ENCODE assay signal across 17 mouse cellular contexts in the genomic region with DNA sequence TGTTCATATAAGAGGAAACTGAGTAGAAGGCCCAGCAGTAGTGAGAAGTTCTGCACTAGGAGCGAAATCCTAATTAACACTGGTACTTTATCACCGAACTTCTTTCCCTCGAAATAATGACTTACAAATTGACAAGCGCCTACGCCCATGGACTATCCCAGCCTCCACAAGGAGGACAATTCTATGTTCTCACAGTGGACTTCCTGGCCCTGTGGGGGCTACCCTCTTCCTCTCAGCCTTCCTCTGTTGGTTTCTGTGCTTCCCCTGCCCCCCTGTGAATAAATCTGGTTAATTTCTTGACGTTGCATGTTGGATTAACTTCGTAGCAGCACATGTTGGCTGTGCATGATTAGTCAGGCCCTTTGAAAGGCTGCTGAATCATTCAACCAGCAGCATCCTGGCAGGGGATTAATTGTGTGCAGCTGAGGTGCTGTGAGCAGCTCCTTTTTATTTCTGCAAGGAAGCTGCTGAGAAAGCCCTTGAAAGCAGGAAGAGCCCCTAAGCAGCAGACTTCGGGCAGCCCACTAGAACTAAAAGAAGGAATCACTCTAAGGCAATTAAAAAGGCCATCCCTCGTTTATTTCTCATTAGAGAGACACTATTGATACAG.
DNase-seq lines count a peak whose midpoint lies in the region; ATAC-seq and TF ChIP-seq lines count a peak whose summit lies in the region.
"Had no signal": no experiment of that assay in that cellular context is flagged by ENCODE, and none has a peak within 500 bp of the region (broad histone marks: within the 10 kb centered on the region; RNA-seq: fewer than 3 reads in every experiment).

No protein-coding gene starts in this region.

- H3K4me3 ChIP-seq in hindbrain, embryonic 10.5 days = no peak overlapping the region
- H3K4me3 ChIP-seq in hindbrain, embryonic 14.5 days (replicated peaks; ENCODE audit: low read length) = no peak overlapping the region
- no peak overlapping the region for H3K4me3 ChIP-seq in forebrain, embryonic 13.5 days
- H3K4me3 ChIP-seq in midbrain, embryonic 12.5 days = no peak overlapping the region
- H3K4me3 ChIP-seq in cerebellum, adult 2 months (replicated peaks; ENCODE audit: insufficient read depth, low read depth, low read length) = no peak overlapping the region
- H3K4me3 ChIP-seq: heart, embryonic 12.5 days; left cerebral cortex, adult 2 months; lung, embryonic 15.5 days had no signal

- no peak for TF ChIP-seq CTCF in cerebellum, adult 2 months (IDR thresholded peaks at IDR 0.05; ENCODE audit: borderline replicate concordance, insufficient read depth, low read depth, low read length)

- DNase-seq in hindbrain, embryonic 10.5 days (ENCODE audit: low spot score) = peak; percentile 34
- DNase-seq in hindbrain, embryonic 14.5 days (ENCODE audit: low spot score) = no peak
- peak; percentile 38 for DNase-seq in embryo, embryonic 10 days (ENCODE audit: low spot score)
- no peak for DNase-seq in cerebellum, adult 2 months
- DNase-seq in heart, postnatal 36 days = no peak
- no peak for DNase-seq in lung, postnatal 4 days
- DNase-seq: adrenal gland, postnatal 36 days; gastrocnemius, postnatal 25 days; kidney, adult 9 months; right cerebral cortex, postnatal 14 days; thymus, adult 18-20 months had no signal

- H3K27ac ChIP-seq in hindbrain, embryonic 10.5 days = no peak overlapping the region
- H3K27ac ChIP-seq in hindbrain, embryonic 14.5 days = no peak overlapping the region
- 0 out of 2 replicates have a peak overlapping the region, but pooled peaks have one; percentile 40 for H3K27ac ChIP-seq in forebrain, embryonic 13.5 days
- peak overlapping the region; percentile 63 for H3K27ac ChIP-seq in midbrain, embryonic 12.5 days (replicated peaks)
- no peak overlapping the region for H3K27ac ChIP-seq in cerebellum, adult 2 months (ENCODE audit: insufficient read depth, low read length)
- H3K27ac ChIP-seq: left cerebral cortex, adult 2 months; lung, embryonic 15.5 days had no signal

- no peaks in the 10 kb centered on the region for H3K9me3 ChIP-seq in hindbrain, embryonic 10.5 days
- no peaks in the 10 kb centered on the region for H3K9me3 ChIP-seq in hindbrain, embryonic 14.5 days (ENCODE audit: control insufficient read depth, low read length)
- H3K9me3 ChIP-seq in forebrain, embryonic 13.5 days (replicated peaks) = no peaks in the 10 kb centered on the region
- no peaks in the 10 kb centered on the region for H3K9me3 ChIP-seq in midbrain, embryonic 12.5 days
- H3K9me3 ChIP-seq: heart, embryonic 12.5 days; lung, embryonic 15.5 days had no signal

- H3K4me1 ChIP-seq in hindbrain, embryonic 10.5 days (replicated peaks) = peaks cover 37% of the 10 kb centered on the region
- H3K4me1 ChIP-seq in hindbrain, embryonic 14.5 days (replicated peaks; ENCODE audit: control insufficient read depth, insufficient read depth, low read length) = peaks cover 10% of the 10 kb centered on the region; the same call in 1 of the 2 replicates
- H3K4me1 ChIP-seq in forebrain, embryonic 13.5 days = peaks cover 28% of the 10 kb centered on the region
- H3K4me1 ChIP-seq in midbrain, embryonic 12.5 days = peaks cover 37% of the 10 kb centered on the region
- no peaks in the 10 kb centered on the region for H3K4me1 ChIP-seq in cerebellum, adult 2 months (ENCODE audit: control insufficient read depth, insufficient read depth, low read length)
- H3K4me1 ChIP-seq: lung, embryonic 15.5 days had no signal

- ATAC-seq in hindbrain, embryonic 14.5 days (ENCODE audit: low FRiP score) = no peak
- peak; percentile 38; the same call in 1 of the 2 replicates for ATAC-seq in forebrain, embryonic 13.5 days
- ATAC-seq in midbrain, embryonic 12.5 days (ENCODE audit: low FRiP score, low read depth) = peak; percentile 78

- no peak overlapping the region for H3K4me2 ChIP-seq in hindbrain, embryonic 14.5 days (replicated peaks)
- H3K4me2 ChIP-seq in forebrain, embryonic 13.5 days = no peak overlapping the region
- H3K4me2 ChIP-seq in midbrain, embryonic 12.5 days (replicated peaks) = no peak overlapping the region
- H3K4me2 ChIP-seq: heart, embryonic 12.5 days; liver, embryonic 11.5 days; lung, embryonic 15.5 days had no signal

- intact Hi-C loops in heart, postnatal 36 days (cut with DNase I) = no loop called here

- no peaks in the 10 kb centered on the region for H3K36me3 ChIP-seq in hindbrain, embryonic 10.5 days
- H3K36me3 ChIP-seq in hindbrain, embryonic 14.5 days (replicated peaks; ENCODE audit: control insufficient read depth, insufficient read depth) = no peaks in the 10 kb centered on the region
- no peaks in the 10 kb centered on the region for H3K36me3 ChIP-seq in forebrain, embryonic 13.5 days (ENCODE audit: poor library complexity, severe bottlenecking)
- no peaks in the 10 kb centered on the region for H3K36me3 ChIP-seq in midbrain, embryonic 12.5 days
- H3K36me3 ChIP-seq: heart, embryonic 12.5 days; lung, embryonic 15.5 days had no signal

- H3K9ac ChIP-seq in hindbrain, embryonic 14.5 days = no peak overlapping the region
- H3K9ac ChIP-seq in forebrain, embryonic 13.5 days = no peak overlapping the region
- no peak overlapping the region for H3K9ac ChIP-seq in midbrain, embryonic 12.5 days (replicated peaks)
- H3K9ac ChIP-seq: heart, embryonic 12.5 days; lung, embryonic 15.5 days had no signal

- TF ChIP-seq POLR2A in cerebellum, adult 2 months (IDR thresholded peaks at IDR 0.05; ENCODE audit: borderline replicate concordance, insufficient read depth, low read length) = no peak

- no peaks in the 10 kb centered on the region for H3K27me3 ChIP-seq in hindbrain, embryonic 10.5 days (ENCODE audit: insufficient read depth, poor library complexity, severe bottlenecking)
- no peaks in the 10 kb centered on the region for H3K27me3 ChIP-seq in hindbrain, embryonic 14.5 days (ENCODE audit: control insufficient read depth, insufficient read depth, low read length)
- no peaks in the 10 kb centered on the region for H3K27me3 ChIP-seq in forebrain, embryonic 13.5 days
- peaks cover 23% of the 10 kb centered on the region for H3K27me3 ChIP-seq in midbrain, embryonic 12.5 days
- no peaks in the 10 kb centered on the region; the same call in 1 of the 2 replicates for H3K27me3 ChIP-seq in cerebellum, adult 2 months (ENCODE audit: control insufficient read depth, insufficient read depth, low read length)
- H3K27me3 ChIP-seq: heart, embryonic 12.5 days had no signal

- WGBS in hindbrain, embryonic 10.5 days = 46% methylated on average over 9 of the region's 9 CpGs
- WGBS in hindbrain, embryonic 14.5 days = 37% methylated on average over 9 of the region's 9 CpGs
- 15% methylated on average over 9 of the region's 9 CpGs for WGBS in forebrain, embryonic 13.5 days
- 35% methylated on average over 9 of the region's 9 CpGs for WGBS in midbrain, embryonic 12.5 days
- 41% methylated on average over 9 of the region's 9 CpGs for WGBS in cerebellum, adult 2 months

Comparison
In these comparisons a context has a peak if more than half of its experiments do, and no peak if none do; other contexts are left out.
1. DNase-seq: peak in hindbrain, embryonic 10.5 days (single experiment) and embryo, embryonic 10 days (single experiment); none in hindbrain, embryonic 14.5 days (single experiment), cerebellum, adult 2 months (0 of 2), heart, postnatal 36 days (0 of 2) and lung, postnatal 4 days (0 of 2).
2. H3K27ac ChIP-seq: peak in forebrain, embryonic 13.5 days (single experiment) and midbrain, embryonic 12.5 days (single experiment); none in hindbrain, embryonic 10.5 days (single experiment), hindbrain, embryonic 14.5 days (single experiment) and cerebellum, adult 2 months (single experiment).